Mouse (Mus musculus): ENCODE data around the gene Specc1l. TPM values are rescaled to one million over a fixed set of nuclear protein-coding genes. Genes with fewer than 3 reads are reported as not detected.

Specc1l gene
- polyA plus RNA-seq, 1 experiment from 2014 or later: 9.2 TPM

- DNase-seq (ENCODE audit: low spot score) (no peak), ATAC-seq (ENCODE audit: low FRiP score, low TSS enrichment) (no peak)
- Histone ChIP-seq H3K4me3 (ENCODE audit: low read depth, low read length) (no peak overlapping the region), H3K4me1 (replicated peaks; ENCODE audit: control insufficient read depth, insufficient read depth) (no peaks in the 10 kb centered on the region), H3K27me3 (ENCODE audit: control insufficient read depth, insufficient read depth, low read length) (no peaks in the 10 kb centered on the region), H3K9me3 (ENCODE audit: control insufficient read depth, low read length) (no peaks in the 10 kb centered on the region), H3K4me2 (replicated peaks; ENCODE audit: low read depth) (no peak overlapping the region), H3K9ac (ENCODE audit: low read length) (no peak overlapping the region), H3K27ac (replicated peaks) (no peak overlapping the region), H3K36me3 (ENCODE audit: control insufficient read depth, insufficient read depth, low read length) (peaks cover 2% of the 10 kb centered on the region; the same call in 1 of the 2 replicates)
- TF ChIP-seq CTCF (IDR thresholded peaks at IDR 0.05; ENCODE audit: low read depth): no peak
- TF ChIP-seq EP300 (optimal IDR thresholded peaks at IDR 0.05): no peak
- whole genome bisulfite sequencing: 88% methylated on average over 3 of the region's 3 CpGs
These were observed 24.3 kb downstream of the Specc1l start for GRCm38 (mm10) chr10:75236156-75236555.

- H3K4me1 ChIP-seq (replicated peaks; ENCODE audit: control insufficient read depth, insufficient read depth): no peaks in the 10 kb centered on the region
- TF ChIP-seq CTCF (IDR thresholded peaks at IDR 0.05; ENCODE audit: low read depth): no peak
- no peak for TF ChIP-seq EP300 (optimal IDR thresholded peaks at IDR 0.05)
- 87% methylated on average over 2 of the region's 2 CpGs for WGBS
These were observed 25.3 kb downstream of the Specc1l start for GRCm38 (mm10) chr10:75237166-75237565.

GRCm38 (mm10) chr10:75240583-75241250, 28.8 kb downstream of the Specc1l start:
- H3K9me3 ChIP-seq (ENCODE audit: control insufficient read depth, low read length): no peaks in the 10 kb centered on the region
- H3K4me1 ChIP-seq (replicated peaks; ENCODE audit: control insufficient read depth, insufficient read depth): no peaks in the 10 kb centered on the region
- H3K36me3 ChIP-seq (ENCODE audit: control insufficient read depth, insufficient read depth, low read length): peaks cover 24% of the 10 kb centered on the region
- 58% methylated on average over 8 of the region's 8 CpGs for WGBS
- H3K27ac ChIP-seq (replicated peaks): no peak overlapping the region
- DNase-seq (ENCODE audit: low spot score): no peak
- no peaks in the 10 kb centered on the region for H3K27me3 ChIP-seq (ENCODE audit: control insufficient read depth, insufficient read depth, low read length)
- TF ChIP-seq EP300 (optimal IDR thresholded peaks at IDR 0.05): no peak
- TF ChIP-seq CTCF (IDR thresholded peaks at IDR 0.05; ENCODE audit: low read depth): no peak
- no peak overlapping the region for H3K4me2 ChIP-seq (replicated peaks; ENCODE audit: low read depth)
- no peak overlapping the region for H3K9ac ChIP-seq (ENCODE audit: low read length)
- no peak overlapping the region for H3K4me3 ChIP-seq (ENCODE audit: low read depth, low read length)
- ATAC-seq (ENCODE audit: low FRiP score, low TSS enrichment): peak; percentile 77

More at GRCm38 (mm10) chr10:75237166-75237565, 25.3 kb downstream of the Specc1l start:
- H3K9ac ChIP-seq (ENCODE audit: low read length): no peak overlapping the region
- H3K27ac ChIP-seq (replicated peaks): no peak overlapping the region
- H3K9me3 ChIP-seq (ENCODE audit: control insufficient read depth, low read length): no peaks in the 10 kb centered on the region
- no peak for DNase-seq (ENCODE audit: low spot score)
- no peaks in the 10 kb centered on the region for H3K27me3 ChIP-seq (ENCODE audit: control insufficient read depth, insufficient read depth, low read length)
- no peak overlapping the region for H3K4me2 ChIP-seq (replicated peaks; ENCODE audit: low read depth)
- peaks cover 7% of the 10 kb centered on the region for H3K36me3 ChIP-seq (ENCODE audit: control insufficient read depth, insufficient read depth, low read length)
- no peak overlapping the region for H3K4me3 ChIP-seq (ENCODE audit: low read depth, low read length)
- no peak for ATAC-seq (ENCODE audit: low FRiP score, low TSS enrichment)

- DNase-seq (ENCODE audit: low spot score) (no peak), ATAC-seq (ENCODE audit: low FRiP score, low TSS enrichment) (no peak)
- no peaks in the 10 kb centered on the region for H3K9me3 ChIP-seq (ENCODE audit: control insufficient read depth, low read length)
- H3K4me2 ChIP-seq (replicated peaks; ENCODE audit: low read depth): no peak overlapping the region
- WGBS: 90% methylated on average over 13 of the region's 13 CpGs
- no peak for TF ChIP-seq EP300 (optimal IDR thresholded peaks at IDR 0.05)
- no peak for TF ChIP-seq CTCF (IDR thresholded peaks at IDR 0.05; ENCODE audit: low read depth)
- H3K36me3 ChIP-seq (ENCODE audit: control insufficient read depth, insufficient read depth, low read length): peaks cover 35% of the 10 kb centered on the region
- no peak overlapping the region for H3K27ac ChIP-seq (replicated peaks)
- no peaks in the 10 kb centered on the region for H3K4me1 ChIP-seq (replicated peaks; ENCODE audit: control insufficient read depth, insufficient read depth)
- H3K9ac ChIP-seq (ENCODE audit: low read length): no peak overlapping the region
- H3K4me3 ChIP-seq (ENCODE audit: low read depth, low read length): no peak overlapping the region
- H3K27me3 ChIP-seq (ENCODE audit: control insufficient read depth, insufficient read depth, low read length): no peaks in the 10 kb centered on the region
These were observed 33.9 kb downstream of the Specc1l start for GRCm38 (mm10) chr10:75245806-75246205.

GRCm38 (mm10) chr10:75246331-75246730, 34.5 kb downstream of the Specc1l start:
- DNase-seq (ENCODE audit: low spot score): no peak
- no peak for ATAC-seq (ENCODE audit: low FRiP score, low TSS enrichment)
- WGBS: 90% methylated on average over 10 of the region's 10 CpGs
- Histone ChIP-seq H3K9me3 (ENCODE audit: control insufficient read depth, low read length) (no peaks in the 10 kb centered on the region), H3K36me3 (ENCODE audit: control insufficient read depth, insufficient read depth, low read length) (peaks cover 34% of the 10 kb centered on the region), H3K4me1 (replicated peaks; ENCODE audit: control insufficient read depth, insufficient read depth) (no peaks in the 10 kb centered on the region), H3K4me2 (replicated peaks; ENCODE audit: low read depth) (no peak overlapping the region), H3K27ac (replicated peaks) (no peak overlapping the region), H3K27me3 (ENCODE audit: control insufficient read depth, insufficient read depth, low read length) (no peaks in the 10 kb centered on the region), H3K9ac (ENCODE audit: low read length) (no peak overlapping the region), H3K4me3 (ENCODE audit: low read depth, low read length) (no peak overlapping the region)
- TF ChIP-seq EP300 (optimal IDR thresholded peaks at IDR 0.05) (no peak), CTCF (IDR thresholded peaks at IDR 0.05; ENCODE audit: low read depth) (no peak)

GRCm38 (mm10) chr10:75251011-75251410, 39.1 kb downstream of the Specc1l start:
- TF ChIP-seq CTCF (IDR thresholded peaks at IDR 0.05; ENCODE audit: low read depth): peak; percentile 82
- TF ChIP-seq EP300 (optimal IDR thresholded peaks at IDR 0.05): no peak
- no peaks in the 10 kb centered on the region for H3K27me3 ChIP-seq (ENCODE audit: control insufficient read depth, insufficient read depth, low read length)
- no peak overlapping the region for H3K27ac ChIP-seq (replicated peaks)
- H3K9ac ChIP-seq (ENCODE audit: low read length): no peak overlapping the region
- H3K4me3 ChIP-seq (ENCODE audit: low read depth, low read length): no peak overlapping the region
- no peak for ATAC-seq (ENCODE audit: low FRiP score, low TSS enrichment)
- no peaks in the 10 kb centered on the region for H3K9me3 ChIP-seq (ENCODE audit: control insufficient read depth, low read length)
- 65% methylated on average over 2 of the region's 2 CpGs for WGBS
- H3K4me1 ChIP-seq (replicated peaks; ENCODE audit: control insufficient read depth, insufficient read depth): no peaks in the 10 kb centered on the region
- peaks cover 10% of the 10 kb centered on the region for H3K36me3 ChIP-seq (ENCODE audit: control insufficient read depth, insufficient read depth, low read length)
- DNase-seq (ENCODE audit: low spot score): no peak
- H3K4me2 ChIP-seq (replicated peaks; ENCODE audit: low read depth): no peak overlapping the region
